Mouse (Mus musculus): ENCODE results near the gene Olfr619. TPM values are rescaled to one million over a fixed set of nuclear protein-coding genes. Genes with fewer than 3 reads are reported as not detected.

Olfr619 gene
- not detected in 2 replicates for polyA plus RNA-seq (2016; fragmentation: Nextera tagmentation; extraction: Ambion mirVana)

DNA sequence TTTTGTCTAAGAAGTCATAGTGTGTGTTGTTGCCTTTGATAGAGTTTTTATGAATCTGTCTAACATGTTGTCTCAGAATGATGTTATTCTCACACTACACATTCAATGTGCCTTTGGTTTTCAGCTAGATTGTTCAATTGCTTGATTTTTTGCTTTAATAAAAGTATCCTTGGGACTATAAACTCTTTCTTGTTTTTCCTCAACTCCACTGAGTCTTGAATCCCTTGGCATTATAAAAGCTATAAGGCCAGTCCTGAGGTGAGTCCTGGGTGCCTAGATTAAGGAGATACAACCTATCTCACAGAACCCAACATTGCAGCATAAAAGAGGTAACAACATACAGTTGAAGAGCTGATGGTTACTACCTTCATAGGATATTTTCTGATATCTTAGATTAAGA is at the start of gene Olfr619:
Gene Olfr619 (plus strand): TSS at position 301 of the 400 bp plus-strand sequence.
- H3K4me2 ChIP-seq (replicated peaks) = no peak within 1 kb of the TSS
- H3K4me3 ChIP-seq = no peak within 1 kb of the TSS
- H3K27me3 ChIP-seq (replicated peaks) = no peaks in the 10 kb centered on the region
- H3K27ac ChIP-seq = no peak within 1 kb of the TSS
- no peak within 1 kb of the TSS for H3K9ac ChIP-seq
- H3K36me3 ChIP-seq = no peaks in the 10 kb centered on the region
- ATAC-seq (ENCODE audit: low FRiP score, low read depth) = no peak
- no peaks in the 10 kb centered on the region for H3K4me1 ChIP-seq
- no peaks in the 10 kb centered on the region for H3K9me3 ChIP-seq

DNA sequence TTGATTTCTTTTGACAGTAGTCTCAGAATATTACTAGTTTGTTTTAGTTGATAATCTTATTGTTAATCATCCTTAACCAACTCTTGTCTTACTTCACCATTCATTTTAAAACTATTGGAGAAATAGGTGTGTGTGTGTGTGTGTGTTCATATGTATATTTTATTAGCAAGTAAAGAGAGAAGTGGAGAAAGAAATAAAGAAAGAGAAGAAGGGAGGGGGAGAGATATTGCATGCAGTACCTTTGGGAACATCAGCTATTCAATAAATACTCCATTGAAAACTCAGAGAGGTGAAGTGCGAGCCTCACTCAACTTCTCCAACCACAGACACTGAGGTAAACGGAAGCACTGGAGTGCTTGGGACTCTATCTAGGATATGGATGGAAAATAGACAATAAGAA is 44.6 kb upstream of the Olfr619 start, which contains the start of gene Olfr615:
Gene Olfr615 (plus strand): TSS at position 301 of the 400 bp plus-strand sequence.
- H3K9me3 ChIP-seq = no peaks in the 10 kb centered on the region
- H3K4me2 ChIP-seq (replicated peaks) = no peak within 1 kb of the TSS
- no peaks in the 10 kb centered on the region for H3K27me3 ChIP-seq (replicated peaks)
- no peak within 1 kb of the TSS for H3K27ac ChIP-seq
- H3K4me1 ChIP-seq = no peaks in the 10 kb centered on the region
- no peak within 1 kb of the TSS for H3K9ac ChIP-seq
- no peak within 1 kb of the TSS for H3K4me3 ChIP-seq
- no peak for ATAC-seq (ENCODE audit: low FRiP score, low read depth)
- WGBS = 87% methylated on average over 2 of the region's 2 CpGs
- H3K36me3 ChIP-seq = no peaks in the 10 kb centered on the region

DNA sequence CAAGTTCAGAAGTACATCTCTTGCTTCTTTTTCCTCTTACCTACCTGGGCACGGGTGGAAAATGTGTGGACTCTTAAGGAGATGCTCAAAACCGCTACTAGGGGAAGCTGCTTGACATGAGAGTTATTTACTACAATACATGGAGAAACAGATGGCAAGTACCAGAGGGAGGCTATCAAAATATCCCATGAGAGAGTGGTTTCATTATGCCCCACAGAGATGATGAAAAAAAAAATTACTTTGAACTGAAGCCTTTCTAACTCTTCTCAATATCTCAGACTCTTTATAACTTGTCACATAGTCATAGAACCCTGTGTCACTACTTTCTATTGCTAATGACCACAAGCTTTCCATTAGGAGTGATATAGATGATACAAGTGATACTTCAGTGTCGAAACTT is 31.3 kb upstream of the Olfr619 start, which contains the start of gene Olfr616:
Gene Olfr616 (minus strand): TSS at position 101 of the 400 bp plus-strand sequence.
- no peak for ATAC-seq (ENCODE audit: low FRiP score, low read depth)
- Histone ChIP-seq H3K9me3 (no peaks in the 10 kb centered on the region), H3K9ac (no peak within 1 kb of the TSS), H3K36me3 (no peaks in the 10 kb centered on the region), H3K27me3 (replicated peaks) (no peaks in the 10 kb centered on the region), H3K4me3 (no peak within 1 kb of the TSS), H3K4me1 (no peaks in the 10 kb centered on the region), H3K4me2 (replicated peaks) (no peak within 1 kb of the TSS), H3K27ac (no peak within 1 kb of the TSS)
- 75% methylated on average over 3 of the region's 3 CpGs for WGBS

DNA sequence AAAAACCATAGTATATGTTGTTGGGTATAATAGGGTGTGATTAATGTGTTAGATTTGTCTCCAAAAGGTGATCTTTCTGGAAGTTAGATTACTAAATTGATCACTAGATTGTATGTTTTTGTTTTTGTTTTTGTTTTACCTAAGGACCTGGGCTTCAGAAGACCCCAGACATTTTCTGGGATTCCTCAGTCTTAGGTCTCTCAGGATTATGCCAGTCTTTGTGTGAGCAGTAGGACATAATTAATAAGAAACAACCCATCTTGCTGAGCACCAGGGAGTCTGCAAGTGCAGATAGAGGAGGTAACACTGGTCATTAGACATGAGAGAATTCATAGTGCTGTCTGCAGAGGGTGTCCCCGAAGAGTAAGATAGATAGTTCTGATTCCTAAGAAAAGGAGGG is 27.6 kb upstream of the Olfr619 start, which contains the start of gene Olfr617:
Gene Olfr617 (plus strand): TSS at position 301 of the 400 bp plus-strand sequence.
- Histone ChIP-seq H3K27ac (no peak within 1 kb of the TSS), H3K4me1 (no peaks in the 10 kb centered on the region), H3K4me2 (replicated peaks) (no peak within 1 kb of the TSS), H3K27me3 (replicated peaks) (no peaks in the 10 kb centered on the region), H3K4me3 (no peak within 1 kb of the TSS), H3K9me3 (no peaks in the 10 kb centered on the region), H3K9ac (no peak within 1 kb of the TSS), H3K36me3 (no peaks in the 10 kb centered on the region)
- WGBS = 81% methylated on average over 1 of the region's 1 CpGs
- no peak for ATAC-seq (ENCODE audit: low FRiP score, low read depth)

DNA sequence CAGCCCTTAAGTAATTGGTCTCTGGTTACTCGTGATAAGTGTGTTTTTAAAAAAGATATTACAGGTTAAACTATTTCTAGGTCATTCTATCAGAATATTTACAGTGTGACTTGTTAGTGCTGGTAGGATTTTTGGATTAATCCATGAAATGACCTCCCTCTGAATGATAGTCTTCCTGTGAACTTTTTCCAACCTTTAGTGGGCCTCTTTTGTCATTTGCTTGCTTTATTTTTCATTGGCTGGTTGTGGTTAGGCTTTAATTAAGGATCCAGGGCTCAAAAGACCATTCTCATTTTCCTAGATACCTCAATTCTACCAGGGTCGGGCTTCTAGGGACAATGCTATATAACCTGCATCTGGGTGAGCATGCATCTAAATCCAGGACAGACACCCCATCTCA is 10.6 kb upstream of the Olfr619 start, which contains the start of gene Olfr618:
Gene Olfr618 (plus strand): TSS at position 301 of the 400 bp plus-strand sequence.
- H3K27ac ChIP-seq = no peak within 1 kb of the TSS
- H3K9me3 ChIP-seq = no peaks in the 10 kb centered on the region
- no peak within 1 kb of the TSS for H3K4me2 ChIP-seq (replicated peaks)
- H3K4me1 ChIP-seq = no peaks in the 10 kb centered on the region
- no peak within 1 kb of the TSS for H3K9ac ChIP-seq
- no peaks in the 10 kb centered on the region for H3K36me3 ChIP-seq
- no peaks in the 10 kb centered on the region for H3K27me3 ChIP-seq (replicated peaks)
- no peak for ATAC-seq (ENCODE audit: low FRiP score, low read depth)
- H3K4me3 ChIP-seq = no peak within 1 kb of the TSS
- 67% methylated on average over 2 of the region's 2 CpGs for WGBS

DNA sequence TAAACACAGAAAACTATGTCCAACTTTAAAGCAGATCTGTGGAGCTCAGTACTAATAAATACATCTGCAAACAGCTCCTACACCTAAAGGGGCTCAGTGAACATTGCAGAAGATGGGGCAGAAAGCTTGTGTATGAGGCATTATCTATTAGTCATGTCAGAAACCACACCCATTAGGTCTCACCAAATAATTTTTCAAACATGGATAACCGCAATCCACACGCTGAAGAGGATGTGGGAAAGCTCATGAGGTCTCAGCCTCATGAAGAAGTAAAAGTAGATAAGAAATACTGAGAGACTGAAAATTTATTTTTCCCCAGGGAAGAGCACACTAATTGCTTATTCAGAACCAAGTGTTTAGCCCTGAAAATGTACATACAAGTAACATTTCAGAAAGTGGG is 7.0 kb downstream of the Olfr619 start:
- Histone ChIP-seq H3K27me3 (replicated peaks) (no peaks in the 10 kb centered on the region), H3K9me3 (no peaks in the 10 kb centered on the region), H3K9ac (no peak overlapping the region), H3K4me3 (no peak overlapping the region), H3K4me2 (replicated peaks) (no peak overlapping the region), H3K27ac (no peak overlapping the region), H3K4me1 (no peaks in the 10 kb centered on the region), H3K36me3 (no peaks in the 10 kb centered on the region)
- 82% methylated on average over 2 of the region's 2 CpGs for WGBS
- no peak for ATAC-seq (ENCODE audit: low FRiP score, low read depth)

DNA sequence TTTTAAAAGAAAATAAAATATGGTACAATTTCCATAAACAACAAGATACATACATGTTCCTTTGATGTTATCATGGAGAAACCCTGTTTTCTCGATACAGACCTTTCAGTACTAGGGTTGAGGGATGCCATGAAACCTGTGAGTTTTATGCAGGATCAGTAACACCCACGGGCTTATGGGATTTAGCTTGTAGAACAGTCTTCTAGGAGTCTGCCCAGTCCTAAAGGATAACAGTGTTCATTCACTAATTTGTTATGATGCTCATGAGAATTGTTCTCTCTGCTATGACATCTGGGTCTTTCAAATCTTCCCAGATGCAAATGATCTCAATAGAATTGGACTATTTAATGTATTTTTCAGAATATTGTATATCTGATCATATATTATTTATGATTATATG is 12.1 kb downstream of the Olfr619 start, which contains the start of gene Olfr620:
Gene Olfr620 (minus strand): TSS at position 101 of the 400 bp plus-strand sequence.
- H3K27me3 ChIP-seq (replicated peaks) = no peaks in the 10 kb centered on the region
- H3K4me3 ChIP-seq = no peak within 1 kb of the TSS
- no peaks in the 10 kb centered on the region for H3K9me3 ChIP-seq
- H3K4me2 ChIP-seq (replicated peaks) = no peak within 1 kb of the TSS
- no peak for ATAC-seq (ENCODE audit: low FRiP score, low read depth)
- H3K27ac ChIP-seq = no peak within 1 kb of the TSS
- 86% methylated on average over 2 of the region's 2 CpGs for WGBS
- H3K9ac ChIP-seq = no peak within 1 kb of the TSS
- no peaks in the 10 kb centered on the region for H3K36me3 ChIP-seq
- no peaks in the 10 kb centered on the region for H3K4me1 ChIP-seq

DNA sequence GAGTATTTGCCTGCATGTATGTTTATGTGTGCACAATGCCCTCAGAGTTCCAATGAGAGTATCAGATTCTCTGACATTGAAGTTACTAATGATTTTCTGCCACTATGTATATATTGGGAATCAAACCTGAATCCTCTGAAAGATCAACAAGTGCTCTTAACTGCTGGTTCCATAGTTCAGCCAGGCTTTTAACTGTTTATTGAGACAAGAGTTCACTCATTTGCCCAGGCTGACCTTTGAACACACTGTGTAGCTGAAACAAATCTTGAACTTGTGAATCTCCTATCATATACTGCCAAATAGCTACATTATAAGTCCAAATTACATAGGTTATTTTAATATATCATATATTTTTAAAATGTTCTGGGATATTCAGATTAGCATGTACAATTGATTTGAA is 36.4 kb downstream of the Olfr619 start:
- no peaks in the 10 kb centered on the region for H3K9me3 ChIP-seq
- H3K27ac ChIP-seq = no peak overlapping the region
- H3K4me3 ChIP-seq = no peak overlapping the region
- no peak overlapping the region for H3K4me2 ChIP-seq (replicated peaks)
- H3K27me3 ChIP-seq (replicated peaks) = no peaks in the 10 kb centered on the region
- H3K36me3 ChIP-seq = no peaks in the 10 kb centered on the region
- ATAC-seq (ENCODE audit: low FRiP score, low read depth) = no peak
- no peak overlapping the region for H3K9ac ChIP-seq
- H3K4me1 ChIP-seq = no peaks in the 10 kb centered on the region

DNA sequence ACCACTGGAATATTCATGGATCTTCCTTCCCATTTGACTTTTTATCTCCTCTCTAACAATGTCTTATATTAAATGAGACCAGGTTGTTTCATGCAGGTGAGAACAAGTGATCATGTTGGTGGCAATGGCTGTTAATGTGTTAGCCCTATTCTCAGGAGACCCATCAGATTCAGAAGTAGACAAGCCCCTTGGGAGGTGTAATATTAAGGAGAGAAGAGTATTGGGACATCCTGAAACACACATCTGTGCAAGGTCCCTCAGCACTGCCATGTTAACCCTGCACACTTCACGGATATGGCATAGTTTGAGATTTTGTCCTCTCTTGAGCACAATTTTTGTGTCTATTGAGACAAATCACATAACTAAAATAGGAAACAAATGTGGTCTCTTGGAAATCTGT is 42.2 kb downstream of the Olfr619 start, which contains the start of gene Olfr622:
Gene Olfr622 (minus strand): TSS at position 101 of the 400 bp plus-strand sequence.
- Histone ChIP-seq H3K36me3 (no peaks in the 10 kb centered on the region), H3K9me3 (no peaks in the 10 kb centered on the region), H3K27me3 (replicated peaks) (no peaks in the 10 kb centered on the region), H3K4me3 (no peak within 1 kb of the TSS), H3K4me1 (no peaks in the 10 kb centered on the region), H3K4me2 (replicated peaks) (no peak within 1 kb of the TSS), H3K27ac (no peak within 1 kb of the TSS), H3K9ac (no peak within 1 kb of the TSS)
- no peak for ATAC-seq (ENCODE audit: low FRiP score, low read depth)
- WGBS = 79% methylated on average over 1 of the region's 1 CpGs

DNA sequence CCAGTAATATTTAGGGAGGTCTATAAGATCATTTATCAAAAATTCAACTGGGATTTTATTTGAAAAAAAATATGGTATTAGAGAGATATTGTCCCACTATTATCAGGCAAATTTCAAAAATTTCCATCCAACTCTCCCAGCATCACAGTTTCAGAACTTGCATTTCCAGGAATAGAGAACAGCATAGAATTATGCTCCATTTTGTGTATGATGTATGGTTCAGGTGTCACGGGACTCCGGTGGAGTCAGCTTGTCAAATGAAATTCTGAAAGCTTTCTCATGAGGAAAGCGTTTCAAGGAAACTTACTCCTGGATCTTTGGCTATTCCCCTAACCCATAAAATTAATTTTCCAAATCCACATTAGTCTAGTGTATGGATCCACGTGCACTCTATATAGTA is 43.7 kb downstream of the Olfr619 start:
- Histone ChIP-seq H3K9ac (no peak overlapping the region), H3K36me3 (no peaks in the 10 kb centered on the region), H3K4me2 (replicated peaks) (no peak overlapping the region), H3K27me3 (replicated peaks) (no peaks in the 10 kb centered on the region), H3K9me3 (no peaks in the 10 kb centered on the region), H3K4me1 (no peaks in the 10 kb centered on the region), H3K4me3 (no peak overlapping the region), H3K27ac (no peak overlapping the region)
- no peak for ATAC-seq (ENCODE audit: low FRiP score, low read depth)
- WGBS = 92% methylated on average over 4 of the region's 4 CpGs

Small RNA genes within 50 kb of the gene (microRNA-seq; reads per million reads assigned to microRNA genes)
- gene Gm26506 = not detected

Other genes with a start within 250 kb of the Olfr619 start
- gene Olfr601, start 237.9 kb upstream of the Olfr619 start, polyA plus RNA-seq (2016; fragmentation: Nextera tagmentation; extraction: Ambion mirVana) = not detected in 2 replicates
- not detected in 2 replicates for gene Olfr603, start 214.4 kb upstream of the Olfr619 start, polyA plus RNA-seq (2016; fragmentation: Nextera tagmentation; extraction: Ambion mirVana)
- gene Usp17lc, start 185.5 kb upstream of the Olfr619 start, polyA plus RNA-seq (2016; fragmentation: Nextera tagmentation; extraction: Ambion mirVana) = not detected in 2 replicates
- gene Olfr605, start 155.1 kb upstream of the Olfr619 start, polyA plus RNA-seq (2016; fragmentation: Nextera tagmentation; extraction: Ambion mirVana) = not detected in 2 replicates
- gene Olfr606, start 151.5 kb upstream of the Olfr619 start, polyA plus RNA-seq (2016; fragmentation: Nextera tagmentation; extraction: Ambion mirVana) = not detected in 2 replicates
- gene Olfr607, start 136.4 kb upstream of the Olfr619 start, polyA plus RNA-seq (2016; fragmentation: Nextera tagmentation; extraction: Ambion mirVana) = not detected in 2 replicates
- not detected in 2 replicates for gene Olfr608, start 130.7 kb upstream of the Olfr619 start, polyA plus RNA-seq (2016; fragmentation: Nextera tagmentation; extraction: Ambion mirVana)
- gene Olfr609, start 102.5 kb upstream of the Olfr619 start, polyA plus RNA-seq (2016; fragmentation: Nextera tagmentation; extraction: Ambion mirVana) = not detected in 2 replicates
- gene Olfr610, start 88.5 kb upstream of the Olfr619 start, polyA plus RNA-seq (2016; fragmentation: Nextera tagmentation; extraction: Ambion mirVana) = not detected in 2 replicates
- not detected in 2 replicates for gene Olfr611, start 79.7 kb upstream of the Olfr619 start, polyA plus RNA-seq (2016; fragmentation: Nextera tagmentation; extraction: Ambion mirVana)
- not detected in 2 replicates for gene Olfr612, start 57.9 kb upstream of the Olfr619 start, polyA plus RNA-seq (2016; fragmentation: Nextera tagmentation; extraction: Ambion mirVana)
- gene Olfr613, start 52.5 kb upstream of the Olfr619 start, polyA plus RNA-seq (2016; fragmentation: Nextera tagmentation; extraction: Ambion mirVana) = not detected in 2 replicates
- gene Olfr615, start 44.5 kb upstream of the Olfr619 start, polyA plus RNA-seq (2016; fragmentation: Nextera tagmentation; extraction: Ambion mirVana) = not detected in 2 replicates
- gene Olfr616, start 31.4 kb upstream of the Olfr619 start, polyA plus RNA-seq (2016; fragmentation: Nextera tagmentation; extraction: Ambion mirVana) = not detected in 2 replicates
- not detected in 2 replicates for gene Olfr617, start 27.5 kb upstream of the Olfr619 start, polyA plus RNA-seq (2016; fragmentation: Nextera tagmentation; extraction: Ambion mirVana)
- gene Olfr618, start 10.5 kb upstream of the Olfr619 start, polyA plus RNA-seq (2016; fragmentation: Nextera tagmentation; extraction: Ambion mirVana) = not detected in 2 replicates
- gene Olfr620, start 12.0 kb downstream of the Olfr619 start, polyA plus RNA-seq (2016; fragmentation: Nextera tagmentation; extraction: Ambion mirVana) = not detected in 2 replicates
- gene Olfr622, start 42.1 kb downstream of the Olfr619 start, polyA plus RNA-seq (2016; fragmentation: Nextera tagmentation; extraction: Ambion mirVana) = not detected in 2 replicates
- not detected in 2 replicates for gene Olfr623, start 63.1 kb downstream of the Olfr619 start, polyA plus RNA-seq (2016; fragmentation: Nextera tagmentation; extraction: Ambion mirVana)
- not detected in 2 replicates for gene Olfr624, start 70.6 kb downstream of the Olfr619 start, polyA plus RNA-seq (2016; fragmentation: Nextera tagmentation; extraction: Ambion mirVana)
- not detected in 2 replicates for gene Olfr625-ps1, start 82.1 kb downstream of the Olfr619 start, polyA plus RNA-seq (2016; fragmentation: Nextera tagmentation; extraction: Ambion mirVana)
- not detected in 2 replicates for gene Olfr243, start 114.1 kb downstream of the Olfr619 start, polyA plus RNA-seq (2016; fragmentation: Nextera tagmentation; extraction: Ambion mirVana)
- gene Olfr628, start 129.8 kb downstream of the Olfr619 start, polyA plus RNA-seq (2016; fragmentation: Nextera tagmentation; extraction: Ambion mirVana) = not detected in 2 replicates
- not detected in 2 replicates for gene Olfr629, start 144.4 kb downstream of the Olfr619 start, polyA plus RNA-seq (2016; fragmentation: Nextera tagmentation; extraction: Ambion mirVana)
- gene Olfr630, start 156.8 kb downstream of the Olfr619 start, polyA plus RNA-seq (2016; fragmentation: Nextera tagmentation; extraction: Ambion mirVana) = not detected in 2 replicates
- not detected in 2 replicates for gene Olfr69, start 171.0 kb downstream of the Olfr619 start, polyA plus RNA-seq (2016; fragmentation: Nextera tagmentation; extraction: Ambion mirVana)
- not detected in 2 replicates for gene Olfr68, start 179.1 kb downstream of the Olfr619 start, polyA plus RNA-seq (2016; fragmentation: Nextera tagmentation; extraction: Ambion mirVana)
- not detected in 2 replicates for gene Olfr67, start 191.2 kb downstream of the Olfr619 start, polyA plus RNA-seq (2016; fragmentation: Nextera tagmentation; extraction: Ambion mirVana)
- gene Hbb-bt, start 213.4 kb downstream of the Olfr619 start, polyA plus RNA-seq (2016; fragmentation: Nextera tagmentation; extraction: Ambion mirVana) = 662 and 699 TPM in 2 replicates
- gene Hbb-bs, start 227.5 kb downstream of the Olfr619 start, polyA plus RNA-seq (2016; fragmentation: Nextera tagmentation; extraction: Ambion mirVana) = 567 and 639 TPM in 2 replicates
- gene Hbb-bh2, start 239.9 kb downstream of the Olfr619 start, polyA plus RNA-seq (2016; fragmentation: Nextera tagmentation; extraction: Ambion mirVana) = 0.38 TPM in 1 of 2 replicates, not detected in the other
- gene Hbb-bh1, start 242.6 kb downstream of the Olfr619 start, polyA plus RNA-seq (2016; fragmentation: Nextera tagmentation; extraction: Ambion mirVana) = 483 and 495 TPM in 2 replicates

Measured in neural tube, embryonic 12.5 days (tissue).